Mouse (Mus musculus) stomach, embryonic 14.5 days (tissue): ENCODE measurements around the gene Cenpo. TPM values are rescaled to one million over a fixed set of nuclear protein-coding genes. Genes with fewer than 3 reads are reported as not detected.

ENCODE experiments used
- ATAC-seq: fragments of 200-750 bp; cut with Nextera tagmentation; 2 replicates; pipeline ENCODE4 v1.8.0; 2017; ENCODE audit warnings: low read depth, moderate TSS enrichment; ENCODE audit not compliant: insufficient number of reproducible peaks, insufficient read depth, low FRiP score
- H3K27ac ChIP-seq: fragments of 300-500 bp; sonication (generic); 2 replicates; pipeline ENCODE4 v1.5.1; 2014; ENCODE audit warnings: mild to moderate bottlenecking, low read length, moderate library complexity, mixed read lengths
- H3K27me3 ChIP-seq: fragments of 300-500 bp; sonication (generic); 2 replicates; pipeline ENCODE4 v1.6.1; 2014; ENCODE audit warnings: low read length, control low read depth, mixed read lengths; ENCODE audit not compliant: control insufficient read depth, insufficient read depth
- H3K36me3 ChIP-seq: fragments of 300-500 bp; sonication (generic); 2 replicates; pipeline ENCODE4 v1.6.1; 2014; ENCODE audit warnings: mild to moderate bottlenecking, control low read depth, low read length, moderate library complexity, mixed read lengths; ENCODE audit not compliant: control insufficient read depth, insufficient read depth
- H3K4me1 ChIP-seq: fragments of 300-500 bp; sonication (generic); 2 replicates; pipeline ENCODE4 v1.6.1; 2014; ENCODE audit warnings: low read length, control low read depth, mixed read lengths; ENCODE audit not compliant: control insufficient read depth, insufficient read depth
- H3K4me2 ChIP-seq: fragments of 300-500 bp; sonication (generic); replicated peaks from 2 replicates; pipeline ENCODE4 v1.6.1; 2014; ENCODE audit warnings: low read depth, low read length, control low read depth
- H3K4me3 ChIP-seq: fragments of 300-500 bp; sonication (generic); 2 replicates; pipeline ENCODE4 v1.5.1; 2014; ENCODE audit warnings: low read depth, low read length, control low read depth
- H3K9ac ChIP-seq: fragments of 300-500 bp; sonication (generic); replicated peaks from 2 replicates; pipeline ENCODE4 v1.6.1; 2014; ENCODE audit warnings: low read depth, mild to moderate bottlenecking, control low read depth, low read length, moderate library complexity, mixed read lengths
- H3K9me3 ChIP-seq: fragments of 300-500 bp; sonication (generic); 2 replicates; pipeline ENCODE4 v1.6.1; 2016; ENCODE audit warnings: low read depth, low read length, control low read depth; ENCODE audit not compliant: control insufficient read depth
- WGBS: fragments of 180-500 bp; shearing (Covaris S2); extraction: QIAGEN DNeasy Blood & Tissue Kit; methylation state at CpG from one replicate; pipeline ENCODE4 v1.1.7; 2014; 5-methylcytosine and 5-hydroxymethylcytosine counted together
- polyA plus RNA-seq: library from polyadenylated mRNA; unstranded; fragments of >200 nt; fragmentation: Nextera tagmentation; extraction: Ambion mirVana; gene quantifications from 2 replicates; pipeline ENCODE4 v1.2.1, GENCODE M21; 2014

Gene Cenpo
- polyA plus RNA-seq, 1 experiment from 2014 or later, result 17.0 TPM

GRCm38 (mm10) chr12:4150936-4151335 lies 83.2 kb downstream of the Cenpo start:
- Histone ChIP-seq H3K4me2 (no peak overlapping the region), H3K9me3 (no peaks in the 10 kb centered on the region), H3K27me3 (no peaks in the 10 kb centered on the region), H3K36me3 (no peaks in the 10 kb centered on the region), H3K9ac (no peak overlapping the region), H3K4me3 (no peak overlapping the region), H3K27ac (no peak overlapping the region), H3K4me1 (no peaks in the 10 kb centered on the region)
- 80% methylated on average over 2 of the region's 2 CpGs for WGBS
- no peak for ATAC-seq

Other genes with a start within 250 kb of the Cenpo start
- 3.2 and 3.5 TPM in 2 replicates for gene Efr3b, start 195.4 kb downstream of the Cenpo start, polyA plus RNA-seq
- gene Dnajc27, start 151.7 kb downstream of the Cenpo start, polyA plus RNA-seq, result 7.1 and 8.3 TPM in 2 replicates
- gene Adcy3, start 101.2 kb downstream of the Cenpo start, polyA plus RNA-seq, result 8.9 and 9.1 TPM in 2 replicates
- 5.7 and 5.9 TPM in 2 replicates for gene Ptrhd1, start 267 bp downstream of the Cenpo start, polyA plus RNA-seq
- gene Ncoa1, start 242.9 kb upstream of the Cenpo start, polyA plus RNA-seq, result 10.4 and 13.2 TPM in 2 replicates